Comparison of ENCODE assay signal across 32 mouse cellular contexts in genomic region chr5:43778583-43778982, GRCm38 (mm10). TPM values are rescaled to one million over a fixed set of nuclear protein-coding genes. Genes with fewer than 3 reads are reported as not detected.
DNase-seq lines count a peak whose midpoint lies in the region; ATAC-seq lines count a peak whose summit lies in the region.
"Had no signal": no experiment of that assay in that cellular context is flagged by ENCODE, and none has a peak within 500 bp of the region (broad histone marks: within the 10 kb centered on the region; RNA-seq: fewer than 3 reads in every experiment).

No protein-coding gene starts in this region.

- no peak overlapping the region for H3K4me3 ChIP-seq in liver, embryonic 11.5 days (ENCODE audit: low read depth, low read length)
- H3K4me3 ChIP-seq in liver, embryonic 13.5 days (replicated peaks) = no peak overlapping the region
- no peak overlapping the region for H3K4me3 ChIP-seq in midbrain, embryonic 13.5 days (replicated peaks)
- no peak overlapping the region for H3K4me3 ChIP-seq in kidney, embryonic 16.5 days (ENCODE audit: low read length)
- H3K4me3 ChIP-seq: embryonic facial prominence, embryonic 10.5 days; embryonic facial prominence, embryonic 13.5 days; forebrain, embryonic 10.5 days; forebrain, embryonic 13.5 days; heart, adult 2 months; heart, embryonic 10.5 days; heart, embryonic 15.5 days; hindbrain, embryonic 10.5 days; hindbrain, embryonic 13.5 days had no signal

- no peak overlapping the region for H3K9ac ChIP-seq in liver, embryonic 11.5 days (ENCODE audit: low read depth, low read length)
- no peak overlapping the region for H3K9ac ChIP-seq in liver, embryonic 13.5 days
- no peak overlapping the region for H3K9ac ChIP-seq in midbrain, embryonic 13.5 days (replicated peaks)
- no peak overlapping the region for H3K9ac ChIP-seq in kidney, embryonic 16.5 days (replicated peaks; ENCODE audit: low read length)
- H3K9ac ChIP-seq: embryonic facial prominence, embryonic 13.5 days; forebrain, embryonic 13.5 days; heart, embryonic 15.5 days; hindbrain, embryonic 13.5 days had no signal

- no peaks in the 10 kb centered on the region for H3K9me3 ChIP-seq in liver, embryonic 11.5 days (ENCODE audit: control insufficient read depth, low read length)
- no peaks in the 10 kb centered on the region for H3K9me3 ChIP-seq in liver, embryonic 13.5 days (replicated peaks)
- no peaks in the 10 kb centered on the region for H3K9me3 ChIP-seq in midbrain, embryonic 13.5 days
- H3K9me3 ChIP-seq in kidney, embryonic 16.5 days (ENCODE audit: low read length) = no peaks in the 10 kb centered on the region
- H3K9me3 ChIP-seq: embryonic facial prominence, embryonic 10.5 days; embryonic facial prominence, embryonic 13.5 days; forebrain, embryonic 10.5 days; forebrain, embryonic 13.5 days; heart, embryonic 10.5 days; heart, embryonic 15.5 days; hindbrain, embryonic 10.5 days; hindbrain, embryonic 13.5 days had no signal

- DNase-seq in liver, embryonic 11.5 days (ENCODE audit: low spot score) = no peak
- no peak for DNase-seq in liver
- no peak for DNase-seq in liver, embryonic 13.5 days
- DNase-seq: adrenal gland, adult 8-10 months; adrenal gland, postnatal 25 days; cerebellum, adult 11-12 months; cerebellum, adult 8-10 months; cerebellum, postnatal 10 days; cerebellum, postnatal 36 days; embryo, embryonic 11 days; gastrocnemius, postnatal 10 days; gastrocnemius, postnatal 36 days; heart, adult 2 months; heart, postnatal 10 days; heart, postnatal 36 days had no signal

- no peak overlapping the region for H3K27ac ChIP-seq in liver, embryonic 11.5 days (ENCODE audit: low read depth, low read length)
- no peak overlapping the region for H3K27ac ChIP-seq in liver, embryonic 13.5 days
- H3K27ac ChIP-seq in midbrain, embryonic 13.5 days = no peak overlapping the region
- no peak overlapping the region for H3K27ac ChIP-seq in kidney, embryonic 16.5 days (ENCODE audit: low read length)
- H3K27ac ChIP-seq: embryonic facial prominence, embryonic 10.5 days; embryonic facial prominence, embryonic 13.5 days; forebrain, embryonic 10.5 days; forebrain, embryonic 13.5 days; heart, adult 2 months; heart, embryonic 10.5 days; heart, embryonic 15.5 days; hindbrain, embryonic 10.5 days; hindbrain, embryonic 13.5 days had no signal

- no peaks in the 10 kb centered on the region for H3K36me3 ChIP-seq in liver, embryonic 11.5 days (ENCODE audit: control insufficient read depth, insufficient read depth, low read length)
- H3K36me3 ChIP-seq in liver, embryonic 13.5 days = no peaks in the 10 kb centered on the region
- H3K36me3 ChIP-seq in midbrain, embryonic 13.5 days = no peaks in the 10 kb centered on the region
- H3K36me3 ChIP-seq in kidney, embryonic 16.5 days (ENCODE audit: insufficient read depth, low read length) = 0 out of 2 replicates have a peak, but pooled peaks cover 3% of the 10 kb centered on the region
- H3K36me3 ChIP-seq: embryonic facial prominence, embryonic 13.5 days; heart, embryonic 10.5 days; heart, embryonic 15.5 days; hindbrain, embryonic 13.5 days had no signal

- WGBS in liver, embryonic 11.5 days = 57% methylated on average over 3 of the region's 3 CpGs
- WGBS in liver, embryonic 13.5 days (ENCODE audit: insufficient replicate concordance) = 38% methylated on average over 3 of the region's 3 CpGs
- 91% methylated on average over 3 of the region's 3 CpGs for WGBS in midbrain, embryonic 13.5 days
- 95% methylated on average over 3 of the region's 3 CpGs for WGBS in kidney, embryonic 16.5 days

- no peaks in the 10 kb centered on the region for H3K27me3 ChIP-seq in liver, embryonic 11.5 days (replicated peaks; ENCODE audit: control insufficient read depth, insufficient read depth, low read length)
- H3K27me3 ChIP-seq in liver, embryonic 13.5 days = no peaks in the 10 kb centered on the region
- H3K27me3 ChIP-seq in midbrain, embryonic 13.5 days = no peaks in the 10 kb centered on the region
- no peaks in the 10 kb centered on the region for H3K27me3 ChIP-seq in kidney, embryonic 16.5 days (ENCODE audit: insufficient read depth, low read length)
- H3K27me3 ChIP-seq: embryonic facial prominence, embryonic 13.5 days; forebrain, embryonic 13.5 days; heart, embryonic 15.5 days; hindbrain, embryonic 13.5 days had no signal

- peaks cover 23% of the 10 kb centered on the region for H3K4me1 ChIP-seq in liver, embryonic 11.5 days (replicated peaks; ENCODE audit: control insufficient read depth, insufficient read depth, low read length)
- H3K4me1 ChIP-seq in liver, embryonic 13.5 days (replicated peaks) = peaks cover 57% of the 10 kb centered on the region
- peaks cover 30% of the 10 kb centered on the region for H3K4me1 ChIP-seq in midbrain, embryonic 13.5 days (replicated peaks)
- peaks cover 17% of the 10 kb centered on the region for H3K4me1 ChIP-seq in kidney, embryonic 16.5 days (ENCODE audit: insufficient read depth, low read length)

- peak overlapping the region; percentile 17; the same call in 1 of the 2 replicates for H3K4me2 ChIP-seq in liver, embryonic 11.5 days
- 0 out of 2 replicates have a peak overlapping the region, but pooled peaks have one; percentile 21 for H3K4me2 ChIP-seq in liver, embryonic 13.5 days
- no peak overlapping the region for H3K4me2 ChIP-seq in midbrain, embryonic 13.5 days (replicated peaks)
- no peak overlapping the region for H3K4me2 ChIP-seq in kidney, embryonic 16.5 days (replicated peaks; ENCODE audit: low read depth, low read length)
- H3K4me2 ChIP-seq: embryonic facial prominence, embryonic 13.5 days; forebrain, embryonic 13.5 days; heart, embryonic 15.5 days; hindbrain, embryonic 13.5 days had no signal

- no peak for ATAC-seq in liver, embryonic 11.5 days (replicated peaks; ENCODE audit: low FRiP score)
- ATAC-seq in liver, embryonic 13.5 days (ENCODE audit: low read depth) = no peak
- ATAC-seq in megakaryocyte progenitor cell, adult 5-6 weeks (replicated peaks; ENCODE audit: poor library complexity) = 0 out of 2 replicates have a peak, but pooled peaks have one; percentile 21
- ATAC-seq in midbrain, embryonic 13.5 days = no peak
- ATAC-seq in kidney, embryonic 16.5 days (ENCODE audit: low FRiP score, low TSS enrichment) = no peak
- ATAC-seq: activated CD4-positive, CD25-positive, alpha-beta regulatory T cell, adult 4 months; CD4-positive, CD25-positive, alpha-beta regulatory T cell, adult 4 months; forebrain, embryonic 13.5 days; forebrain, embryonic 16.5 days; hindbrain, embryonic 16.5 days had no signal

RNA-seq across cellular contexts. Expression of gene Bst1, which starts 40.1 kb away (rescaled TPM):
- 0.36 TPM in 1 of 2 replicates, not detected in the other for polyA plus RNA-seq in liver, embryonic 11.5 days (2014; fragmentation: Nextera tagmentation; extraction: Ambion mirVana)
- polyA plus RNA-seq in liver, embryonic 13.5 days (2015; fragmentation: Nextera tagmentation; extraction: Ambion mirVana) = 0.16 and 0.35 TPM in 2 replicates
- total RNA-seq in megakaryocyte progenitor cell, adult 5-6 weeks (2015) = 0.37 and 1.1 TPM in 2 replicates
- total RNA-seq in megakaryocyte progenitor cell, adult 5-6 weeks (2017) = 1.9 and 2.8 TPM in 2 replicates
- polyA plus RNA-seq in midbrain, embryonic 13.5 days (2015; fragmentation: Nextera tagmentation; extraction: Ambion mirVana) = not detected in 2 replicates
- 0.47 and 1.4 TPM in 2 replicates for polyA plus RNA-seq in kidney, embryonic 16.5 days (2015; fragmentation: Nextera tagmentation; extraction: Ambion mirVana)
- total RNA-seq: gastrocnemius, adult 18-20 months had no signal
- polyA plus RNA-seq: C2C12; CD4-positive, CD25-positive, alpha-beta regulatory T cell, adult 4 months; embryonic facial prominence, embryonic 13.5 days; forebrain, embryonic 13.5 days; forebrain, embryonic 16.5 days; hindbrain, embryonic 10.5 days; hindbrain, embryonic 13.5 days; hindbrain, embryonic 16.5 days had no signal

RNA-seq across cellular contexts. Expression of gene Fbxl5, which starts 42.9 kb away (rescaled TPM):
- 36.5 and 40.3 TPM in 2 replicates for polyA plus RNA-seq in liver, embryonic 11.5 days (2014; fragmentation: Nextera tagmentation; extraction: Ambion mirVana)
- polyA plus RNA-seq in liver, embryonic 13.5 days (2015; fragmentation: Nextera tagmentation; extraction: Ambion mirVana) = 22.3 and 28.4 TPM in 2 replicates
- total RNA-seq in megakaryocyte progenitor cell, adult 5-6 weeks (2015) = 34.7 and 37.2 TPM in 2 replicates
- total RNA-seq in megakaryocyte progenitor cell, adult 5-6 weeks (2017) = 35.6 and 47.4 TPM in 2 replicates
- 62.5 and 70.9 TPM in 2 replicates for polyA plus RNA-seq in midbrain, embryonic 13.5 days (2015; fragmentation: Nextera tagmentation; extraction: Ambion mirVana)
- polyA plus RNA-seq in kidney, embryonic 16.5 days (2015; fragmentation: Nextera tagmentation; extraction: Ambion mirVana) = 64.5 and 66.6 TPM in 2 replicates

Comparison
In these comparisons a context has a peak if more than half of its experiments do, and no peak if none do; other contexts are left out.
1. H3K4me2 ChIP-seq: peak in liver, embryonic 11.5 days (single experiment) and liver, embryonic 13.5 days (single experiment); none in midbrain, embryonic 13.5 days (single experiment) and kidney, embryonic 16.5 days (single experiment).